Mouse (Mus musculus) kidney, postnatal 25 days (tissue): ENCODE data around the gene Hist1h2ap.
"Not testable (repeated sequence)": the region's sequence is repeated elsewhere in the genome, so short reads cannot be mapped to it uniquely, and the experiment has no call there.

Experiments
- DNase-seq, 2 experiments: peaks; one replicate each; pipeline ENCODE4 v3.0.0; 2021; ENCODE audit warnings: mixed read lengths in 2 of 2

Gene Hist1h2ap

DNA sequence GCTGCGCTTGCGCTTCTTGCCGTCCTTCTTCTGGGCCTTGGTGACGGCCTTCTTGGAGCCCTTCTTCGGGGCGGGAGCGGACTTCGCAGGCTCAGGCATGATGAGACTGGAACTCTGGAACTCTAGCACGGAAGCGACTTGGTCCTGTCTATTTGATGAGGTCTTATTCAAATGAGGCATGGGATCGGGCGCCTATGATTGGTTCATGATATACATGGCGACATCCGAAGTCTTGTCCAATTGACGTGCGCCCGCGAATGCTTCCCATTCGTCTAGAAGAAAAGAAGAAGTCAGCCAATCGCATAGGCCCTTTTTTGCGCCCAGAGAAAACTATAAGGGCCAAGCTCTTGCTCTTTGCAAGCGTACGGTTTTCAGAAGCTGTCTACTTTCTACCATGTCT, 23.2 kb downstream of the Hist1h2ap start, which contains the start of the genes Hist1h2bq and Hist1h2ao:
TSS of gene Hist1h2bq (minus strand) at position 125 of the 400 bp plus-strand sequence.
TSS of gene Hist1h2ao (plus strand) at position 393 of the 400 bp plus-strand sequence.
- not testable (repeated sequence) for DNase-seq

DNA sequence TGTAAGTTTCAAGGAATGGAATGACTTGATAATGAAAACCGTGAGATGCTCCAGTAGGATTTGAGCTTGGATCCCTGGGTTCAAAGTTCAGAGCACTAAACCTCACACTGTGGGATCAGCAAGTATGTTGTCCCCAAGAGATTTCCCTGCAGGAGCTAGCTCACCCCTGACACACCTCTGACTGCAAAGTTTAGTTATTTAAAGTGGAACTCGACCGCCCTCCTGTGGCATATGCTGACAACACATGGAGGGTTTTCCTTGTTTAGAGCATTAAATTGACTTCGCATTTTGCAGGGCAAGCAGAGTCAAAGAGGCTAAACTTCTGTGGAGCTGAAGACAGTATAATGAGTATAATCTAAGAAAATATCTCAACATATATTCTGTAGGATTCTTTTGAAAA, 30.2 kb downstream of the Hist1h2ap start:
- DNase-seq: not testable (repeated sequence)

DNA sequence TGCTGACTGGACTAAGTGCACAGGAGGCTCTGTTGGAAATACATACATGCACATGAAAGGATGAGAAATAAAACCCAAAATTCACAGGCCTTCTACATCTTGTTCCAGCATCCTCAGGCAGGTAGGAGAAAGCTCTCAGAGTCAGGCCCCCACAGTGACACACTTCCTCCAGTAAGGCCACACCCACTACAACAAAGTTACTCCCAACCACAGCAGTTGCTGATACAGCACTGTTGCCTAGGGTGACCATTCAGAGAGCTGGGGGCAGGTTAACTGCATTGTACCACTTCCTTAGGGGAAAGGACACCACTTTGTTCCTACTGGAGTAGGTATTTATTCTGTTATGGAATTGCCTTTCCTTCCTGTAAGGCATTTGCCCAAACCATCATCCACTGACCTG, 36.1 kb downstream of the Hist1h2ap start:
- not testable (repeated sequence) for DNase-seq

DNA sequence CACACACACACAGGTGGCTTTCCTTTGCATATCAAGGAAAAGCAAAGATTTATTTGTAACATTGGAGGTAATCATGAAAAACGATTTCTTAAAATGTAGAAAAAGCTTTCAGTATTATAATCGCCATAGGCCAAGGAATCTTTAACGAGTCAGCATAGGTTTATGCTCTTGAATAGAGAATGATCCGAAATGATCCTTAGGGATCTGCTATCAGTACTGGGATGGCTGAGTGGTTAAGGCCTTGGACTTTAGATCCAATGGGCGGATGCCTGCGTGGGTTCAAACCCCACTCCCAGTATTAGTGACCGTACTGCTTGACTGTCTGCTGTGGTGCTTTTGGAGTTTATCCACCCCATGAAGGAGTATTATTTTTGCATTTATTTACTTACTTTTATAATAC, 37.7 kb downstream of the Hist1h2ap start:
- no peak for DNase-seq

DNA sequence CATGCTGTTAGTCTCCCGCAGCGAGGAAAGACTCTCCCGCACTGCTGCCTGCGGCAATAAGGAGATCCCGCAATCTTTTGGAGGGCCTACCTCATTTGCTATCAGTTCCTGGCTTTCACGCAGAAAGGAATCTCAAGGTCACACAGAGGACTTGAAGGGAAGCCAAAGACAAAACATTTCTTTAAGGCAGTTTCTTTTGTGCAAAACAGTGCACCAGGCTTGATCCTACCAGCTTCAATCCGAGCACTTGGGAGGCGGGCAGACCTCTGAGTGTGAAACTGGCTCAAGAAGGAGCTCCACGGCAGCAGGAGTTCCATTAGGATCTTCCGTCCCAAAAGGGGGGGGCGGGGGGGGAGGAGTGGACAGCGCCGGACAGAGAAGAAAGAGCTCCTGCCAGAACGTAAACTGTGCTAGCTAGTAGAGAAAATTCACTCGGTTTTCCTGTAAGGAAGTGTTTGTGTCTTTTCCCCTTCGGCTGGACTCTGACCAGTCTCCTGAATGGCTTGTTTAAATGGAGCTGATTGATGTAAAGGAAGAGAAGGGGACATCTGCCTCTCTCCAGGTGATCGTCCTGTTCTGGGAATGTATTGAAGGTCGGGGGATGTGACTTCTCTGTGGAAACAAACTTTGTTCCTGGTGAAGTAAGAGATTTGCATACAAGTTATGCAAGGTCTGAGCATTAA, 42.6 kb downstream of the Hist1h2ap start:
- no peak for DNase-seq

DNA sequence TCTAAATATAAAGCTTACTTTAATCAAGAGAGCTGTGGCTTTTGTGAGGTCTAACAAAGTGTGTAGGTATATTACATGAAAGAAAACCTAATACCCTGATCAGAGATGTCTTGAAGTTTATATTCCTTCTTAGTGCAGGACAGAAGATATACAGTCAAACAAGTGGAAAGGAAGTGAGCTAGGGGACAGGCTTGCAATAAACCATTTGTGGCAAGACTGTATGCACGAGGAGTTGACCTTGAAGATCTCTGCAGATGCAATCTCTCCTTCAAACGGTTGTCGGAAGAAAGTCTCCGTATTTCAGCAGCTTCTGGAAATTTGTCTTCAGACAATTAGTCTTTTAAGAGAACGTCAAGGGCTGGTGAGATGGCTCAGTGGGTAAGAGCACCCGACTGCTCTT, 43.4 kb downstream of the Hist1h2ap start:
- no peak for DNase-seq

DNA sequence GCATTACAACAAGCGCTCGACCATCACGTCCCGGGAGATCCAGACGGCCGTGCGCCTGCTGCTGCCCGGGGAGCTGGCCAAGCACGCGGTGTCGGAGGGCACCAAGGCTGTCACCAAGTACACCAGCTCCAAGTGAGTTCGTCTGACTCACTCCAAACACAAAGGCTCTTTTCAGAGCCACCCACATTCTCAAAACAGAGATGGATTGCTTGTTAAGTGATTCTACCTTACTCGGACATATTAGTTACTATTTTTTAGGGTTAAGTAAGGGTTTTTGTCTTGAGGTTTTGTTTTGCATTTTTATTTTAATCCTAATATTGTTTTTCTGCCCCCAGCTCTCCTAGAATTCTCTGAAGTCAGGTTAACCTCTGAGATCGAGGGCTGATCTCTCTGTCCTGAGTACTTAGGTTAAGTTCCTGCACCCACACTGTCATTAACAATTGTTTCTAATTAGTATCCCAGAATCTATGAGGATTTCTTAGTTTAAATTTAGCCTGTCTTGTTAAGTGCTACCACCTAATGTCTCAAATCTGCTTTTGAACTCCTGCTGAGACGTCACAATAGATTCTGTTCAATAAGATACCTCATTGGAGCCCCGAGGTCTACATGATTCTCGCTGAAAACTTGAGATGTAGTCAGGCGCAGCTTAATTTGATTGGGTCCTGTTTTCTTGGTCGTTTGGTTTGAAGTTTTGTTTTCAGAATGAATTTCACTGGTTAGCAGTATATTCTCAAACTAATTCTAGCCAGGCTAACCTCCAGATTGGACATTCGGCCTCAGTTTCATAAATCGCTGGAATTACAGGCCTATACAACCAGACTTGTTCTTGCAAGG, 45.3 kb downstream of the Hist1h2ap start:
- DNase-seq: no peak

DNA sequence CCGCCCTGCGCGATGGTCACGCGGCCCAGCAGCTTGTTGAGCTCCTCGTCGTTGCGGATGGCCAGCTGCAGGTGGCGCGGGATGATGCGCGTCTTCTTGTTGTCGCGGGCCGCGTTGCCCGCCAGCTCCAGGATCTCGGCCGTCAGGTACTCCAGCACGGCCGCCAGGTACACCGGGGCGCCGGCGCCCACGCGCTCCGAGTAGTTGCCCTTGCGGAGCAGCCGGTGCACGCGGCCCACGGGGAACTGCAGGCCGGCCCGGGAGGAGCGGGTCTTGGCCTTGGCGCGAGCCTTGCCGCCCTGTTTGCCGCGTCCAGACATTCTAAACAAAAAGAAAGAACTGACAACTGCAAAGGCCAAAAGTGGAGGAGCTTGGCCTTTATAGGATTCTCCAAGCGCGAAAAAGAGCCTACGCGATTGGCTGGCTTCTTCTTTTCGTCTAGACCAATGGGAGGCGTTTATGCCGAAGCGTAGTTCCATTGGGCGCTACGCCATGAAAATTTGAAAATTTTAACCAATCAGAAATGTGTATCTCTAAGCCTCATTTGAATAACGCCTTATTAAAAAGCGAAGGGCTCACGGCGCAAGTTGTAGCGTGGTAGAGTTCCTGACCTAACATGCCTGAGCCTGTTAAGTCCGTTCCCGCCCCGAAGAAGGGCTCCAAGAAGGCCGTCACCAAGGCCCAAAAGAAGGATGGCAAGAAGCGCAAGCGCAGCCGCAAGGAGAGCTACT, 46.2 kb downstream of the Hist1h2ap start, which contains the start of the genes Hist1h2an and Hist1h2bp:
TSS of gene Hist1h2an (minus strand) at position 320 of the 731 bp plus-strand sequence.
TSS of gene Hist1h2bp (plus strand) at position 563 of the 731 bp plus-strand sequence.
- DNase-seq: peak; percentile 88 to 90

DNA sequence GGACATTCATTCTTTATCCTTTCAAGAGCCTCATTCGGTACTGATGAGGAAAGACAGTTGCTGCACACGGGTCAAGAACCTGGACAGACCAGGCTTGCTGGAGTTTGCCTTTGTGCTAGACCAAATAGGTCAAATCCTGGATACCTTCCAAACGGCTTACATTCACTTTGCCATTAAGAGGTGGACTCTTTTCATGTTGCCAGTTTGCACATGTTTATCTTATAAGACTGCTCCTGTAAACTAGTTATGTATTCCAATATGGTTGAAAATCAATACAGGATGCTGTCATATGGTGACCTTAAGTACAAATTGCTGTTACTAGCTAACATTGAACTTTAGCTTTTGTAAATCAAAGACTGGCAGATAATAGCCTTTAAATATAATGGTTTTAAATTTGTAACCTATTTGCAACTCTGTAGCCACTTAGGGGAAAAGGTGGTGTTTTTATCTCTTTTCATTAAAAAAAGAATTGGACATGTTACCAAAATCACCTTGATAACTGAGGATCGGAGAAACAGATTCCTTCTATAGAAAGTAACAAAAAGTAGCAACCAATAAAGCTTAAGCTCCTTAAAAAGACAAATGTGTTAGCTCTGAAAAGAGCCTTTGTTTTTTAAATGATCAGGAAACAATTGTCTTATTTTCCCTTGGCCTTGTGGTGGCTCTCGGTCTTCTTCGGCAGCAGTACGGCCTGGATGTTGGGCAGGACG, 47.0 kb downstream of the Hist1h2ap start:
- no peak for DNase-seq

DNA sequence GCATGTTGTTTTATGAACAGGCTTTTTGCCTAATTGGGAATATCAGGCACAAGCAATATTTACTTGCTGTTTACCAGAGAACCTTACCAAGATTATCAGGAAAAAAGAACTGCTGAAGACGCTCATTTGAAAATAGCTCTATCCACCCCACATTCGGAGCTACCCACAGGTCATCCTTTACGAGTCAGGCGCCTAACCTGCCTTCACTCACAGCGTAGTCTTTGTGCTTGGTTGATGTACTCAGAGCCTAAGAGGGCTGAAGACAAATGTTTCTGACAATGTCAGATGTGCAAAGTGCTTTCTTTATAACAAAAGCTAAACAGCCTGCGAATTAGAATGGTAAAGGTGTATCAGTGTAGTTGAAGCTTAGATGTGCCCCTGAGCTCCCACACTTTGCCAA, 49.0 kb downstream of the Hist1h2ap start:
- DNase-seq: no peak

DNA sequence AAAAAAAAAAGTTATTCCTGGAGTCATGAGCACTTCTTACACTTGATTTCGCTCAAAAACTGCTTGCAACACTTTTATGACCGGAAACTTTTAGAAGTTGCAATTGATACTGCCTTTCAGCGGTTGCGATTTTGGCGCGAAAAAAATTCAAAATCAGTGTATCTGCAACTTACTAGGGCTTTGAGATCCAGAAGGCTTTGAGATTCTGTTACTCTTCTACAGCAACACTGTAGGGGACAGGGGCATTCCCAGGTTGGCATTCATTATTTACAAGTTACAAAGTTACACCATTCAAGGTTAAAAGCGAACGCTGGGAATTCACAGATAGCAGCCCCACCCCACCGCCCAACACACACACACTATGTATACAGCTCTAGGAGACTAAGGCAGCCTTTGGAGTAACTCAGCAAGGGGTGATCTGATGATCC, 49.6 kb downstream of the Hist1h2ap start:
- DNase-seq: peak in 1 of 2 experiments; percentile 13

DNA sequence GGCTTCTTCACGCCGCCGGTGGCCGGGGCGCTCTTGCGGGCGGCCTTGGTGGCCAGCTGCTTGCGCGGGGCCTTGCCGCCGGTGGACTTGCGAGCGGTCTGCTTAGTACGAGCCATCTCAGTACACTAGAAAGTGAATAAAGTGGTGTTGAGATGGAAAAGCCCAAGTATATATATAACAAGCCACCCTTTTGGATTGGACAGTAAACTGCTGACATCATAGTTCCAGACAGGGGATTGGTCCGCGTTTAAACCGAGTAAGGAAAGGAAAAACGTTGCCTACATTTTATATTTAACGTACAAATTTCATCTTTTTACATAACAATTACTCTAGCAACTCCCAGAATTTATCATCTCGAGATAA, 50.1 kb downstream of the Hist1h2ap start, which contains the start of gene Hist1h3i:
TSS of gene Hist1h3i (minus strand) at position 116 of the 363 bp plus-strand sequence.
- DNase-seq: peak; percentile 52 to 65
